Mouse (Mus musculus) liver, embryonic 14.5 days (tissue): ENCODE results near the gene Dstyk. TPM values are rescaled to one million over a fixed set of nuclear protein-coding genes. Genes with fewer than 3 reads are reported as not detected.

Source experiments
- ATAC-seq: fragments of 200-750 bp; cut with Nextera tagmentation; 2 replicates; pipeline ENCODE4 v1.8.0; 2017; ENCODE audit warnings: moderate number of reproducible peaks, mild to moderate bottlenecking, moderate library complexity; ENCODE audit not compliant: insufficient read depth
- DNase-seq, 3 experiments: peaks; one replicate each; pipeline ENCODE4 v3.0.0-alpha.2; 2012 to 2013; ENCODE audit warnings: low read depth in 3 of 3, low spot score in 3 of 3
- H3K27ac ChIP-seq: fragments of 300-500 bp; sonication (generic); 2 replicates; pipeline ENCODE4 v1.5.1; 2014; ENCODE audit warnings: moderate library complexity, mild to moderate bottlenecking, control low read depth, inconsistent platforms
- H3K27me3 ChIP-seq: fragments of 300-500 bp; sonication (generic); 2 replicates; pipeline ENCODE4 v1.6.1; 2014; ENCODE audit warnings: mild to moderate bottlenecking, low read length, moderate library complexity; ENCODE audit not compliant: control insufficient read depth, insufficient read depth
- H3K36me3 ChIP-seq: fragments of 300-500 bp; sonication (generic); replicated peaks from 2 replicates; pipeline ENCODE4 v1.6.1; 2014; ENCODE audit warnings: low read depth; ENCODE audit not compliant: control insufficient read depth, insufficient read depth
- H3K4me1 ChIP-seq, 2 experiments: fragments of 200-500 bp in 1 of 2; fragments of 300-500 bp in 1 of 2; sonication (generic) in 1 of 2; replicated peaks; 2 replicates each; pipeline ENCODE4 v1.6.1; 2012 to 2014; ENCODE audit warnings: antibody characterized with exemption in 1 of 2, inconsistent platforms in 1 of 2, low read length in 1 of 2; ENCODE audit not compliant: control insufficient read depth in 2 of 2, insufficient read depth in 2 of 2
- H3K4me2 ChIP-seq: fragments of 300-500 bp; sonication (generic); 2 replicates; pipeline ENCODE4 v1.6.1; 2014; ENCODE audit warnings: low read depth, mild to moderate bottlenecking, control low read depth, moderate library complexity
- H3K4me3 ChIP-seq, 2 experiments: fragments of 200-500 bp in 1 of 2; fragments of 300-500 bp in 1 of 2; sonication (generic) in 1 of 2; 2 replicates each; pipeline ENCODE4 v1.5.1; 2012 to 2014; ENCODE audit warnings: low read depth in 2 of 2, low read length in 2 of 2, mild to moderate bottlenecking in 2 of 2, control low read depth in 1 of 2, inconsistent platforms in 1 of 2, moderate library complexity in 1 of 2; ENCODE audit not compliant: insufficient read depth in 1 of 2
- H3K9ac ChIP-seq: fragments of 300-500 bp; sonication (generic); replicated peaks from 2 replicates; pipeline ENCODE4 v1.6.1; 2014; ENCODE audit warnings: mild to moderate bottlenecking, control low read depth, moderate library complexity
- H3K9me3 ChIP-seq: fragments of 300-500 bp; sonication (generic); 2 replicates; pipeline ENCODE4 v1.6.1; 2016; ENCODE audit warnings: low read length, mixed read lengths; ENCODE audit not compliant: control insufficient read depth
- CTCF ChIP-seq: IDR thresholded peaks from 2 replicates; pipeline ENCODE4 v1.5.1; 2016; ENCODE audit warnings: antibody characterized with exemption, low read depth, control low read depth
- EP300 ChIP-seq: IDR thresholded peaks from 2 replicates; pipeline ENCODE4 v1.6.1; 2016; ENCODE audit warnings: antibody characterized with exemption, low read depth
- WGBS: fragments of 180-500 bp; shearing (Covaris S2); extraction: QIAGEN DNeasy Blood & Tissue Kit; methylation state at CpG from one replicate; pipeline ENCODE4 v1.1.7; 2014; ENCODE audit not compliant: insufficient replicate concordance; 5-methylcytosine and 5-hydroxymethylcytosine counted together
- polyA plus RNA-seq, 2 experiments: library from polyadenylated mRNA; depleted of rRNA in 1 of 2; stranded (reverse) in 1 of 2; unstranded in 1 of 2; fragments of >200 nt; fragmentation: Nextera tagmentation in 1 of 2; extraction: Ambion mirVana in 1 of 2; gene quantifications; 2 replicates each; pipeline versions ENCODE4 v1.2.1 to v1.2.3; 2012 to 2014

The Dstyk gene
- polyA plus RNA-seq, 2 experiments, result 3.6 to 4.0 TPM

DNA sequence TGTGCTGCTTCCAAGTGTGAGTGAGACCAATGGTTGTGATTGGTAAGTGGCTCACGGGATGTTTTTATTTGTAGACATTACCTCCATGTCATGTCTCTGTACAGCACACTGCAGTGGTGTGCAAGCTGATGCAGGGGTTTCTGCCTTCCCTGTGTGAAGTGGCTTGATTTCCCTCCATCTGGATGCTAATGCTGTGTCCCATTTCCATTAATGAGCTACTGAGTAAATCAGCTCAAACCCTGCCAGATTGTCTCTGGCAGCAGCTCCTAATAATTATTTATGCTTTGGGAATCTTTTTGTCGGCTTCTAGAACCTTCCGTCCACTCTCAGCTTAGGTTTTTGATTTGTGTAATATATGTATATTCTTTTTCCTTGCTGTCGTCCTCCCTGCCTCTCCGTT lies 87.8 kb downstream of the Dstyk start:
- DNase-seq (no peak), ATAC-seq (no peak)
- Histone ChIP-seq H3K9ac (no peak overlapping the region), H3K27me3 (no peaks in the 10 kb centered on the region), H3K36me3 (peaks cover 48% of the 10 kb centered on the region), H3K4me3 (no peak overlapping the region), H3K4me2 (no peak overlapping the region), H3K9me3 (no peaks in the 10 kb centered on the region), H3K27ac (no peak overlapping the region), H3K4me1 (no peaks in the 10 kb centered on the region)
- WGBS, result 86% methylated on average over 5 of the region's 5 CpGs
- no peak for TF ChIP-seq EP300
- no peak for TF ChIP-seq CTCF

DNA sequence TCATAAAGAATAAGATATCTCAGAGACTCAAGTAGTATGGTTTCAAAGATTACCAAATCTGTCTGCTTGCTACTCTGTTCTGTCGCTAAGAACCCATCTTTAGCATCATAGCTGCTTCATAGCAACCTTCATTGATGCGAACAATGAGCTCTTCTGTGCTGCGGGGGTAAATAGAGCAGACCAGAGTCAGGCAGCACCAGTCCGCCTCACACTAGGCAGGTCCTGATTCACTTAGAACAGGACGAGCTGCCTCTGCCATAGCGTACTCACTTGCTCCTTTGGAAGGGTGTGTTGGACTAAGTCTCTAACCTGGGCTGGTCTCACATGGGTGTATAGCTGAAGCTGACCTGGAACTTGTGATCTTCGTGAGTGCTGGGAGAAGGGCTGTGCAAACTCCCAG lies 88.7 kb downstream of the Dstyk start, which contains the start of gene Tmem81:
Tmem81 (plus strand) TSS at position 173 of the 400 bp plus-strand sequence.
- DNase-seq (no peak), ATAC-seq (no peak)
- TF ChIP-seq CTCF (no peak), EP300 (no peak)
- no peaks in the 10 kb centered on the region for H3K4me1 ChIP-seq
- H3K27me3 ChIP-seq, result no peaks in the 10 kb centered on the region
- no peak within 1 kb of the TSS for H3K27ac ChIP-seq
- 87% methylated on average over 7 of the region's 7 CpGs for WGBS
- H3K36me3 ChIP-seq, result peaks cover 43% of the 10 kb centered on the region
- no peaks in the 10 kb centered on the region for H3K9me3 ChIP-seq
- H3K9ac ChIP-seq, result no peak within 1 kb of the TSS
- H3K4me3 ChIP-seq, result no peak within 1 kb of the TSS
- no peak within 1 kb of the TSS for H3K4me2 ChIP-seq

DNA sequence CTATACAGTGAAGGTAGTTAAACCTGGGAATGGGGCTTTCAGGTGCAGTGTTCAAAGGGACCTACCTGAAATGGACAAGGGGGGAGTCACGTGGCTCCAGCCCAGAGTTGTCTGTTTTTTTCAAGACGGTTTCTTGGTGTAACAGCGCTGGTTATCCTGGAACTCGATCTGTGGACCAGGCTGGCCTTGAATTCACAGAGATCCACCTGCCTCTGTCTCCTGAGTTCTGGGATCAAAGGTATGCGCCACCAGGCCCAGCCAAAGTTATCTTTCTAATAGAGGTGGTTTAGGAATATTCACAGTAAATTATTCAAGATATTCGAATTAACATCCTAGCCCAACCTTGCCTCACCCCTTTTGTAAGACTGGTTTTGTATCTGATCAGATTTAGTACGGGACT lies 89.3 kb downstream of the Dstyk start:
- DNase-seq (no peak), ATAC-seq (no peak)
- TF ChIP-seq EP300 (no peak), CTCF (no peak)
- Histone ChIP-seq H3K27me3 (no peaks in the 10 kb centered on the region), H3K36me3 (peaks cover 39% of the 10 kb centered on the region), H3K4me1 (no peaks in the 10 kb centered on the region), H3K4me3 (no peak overlapping the region), H3K9me3 (no peaks in the 10 kb centered on the region), H3K27ac (no peak overlapping the region), H3K4me2 (no peak overlapping the region), H3K9ac (no peak overlapping the region)
- 83% methylated on average over 7 of the region's 7 CpGs for WGBS

DNA sequence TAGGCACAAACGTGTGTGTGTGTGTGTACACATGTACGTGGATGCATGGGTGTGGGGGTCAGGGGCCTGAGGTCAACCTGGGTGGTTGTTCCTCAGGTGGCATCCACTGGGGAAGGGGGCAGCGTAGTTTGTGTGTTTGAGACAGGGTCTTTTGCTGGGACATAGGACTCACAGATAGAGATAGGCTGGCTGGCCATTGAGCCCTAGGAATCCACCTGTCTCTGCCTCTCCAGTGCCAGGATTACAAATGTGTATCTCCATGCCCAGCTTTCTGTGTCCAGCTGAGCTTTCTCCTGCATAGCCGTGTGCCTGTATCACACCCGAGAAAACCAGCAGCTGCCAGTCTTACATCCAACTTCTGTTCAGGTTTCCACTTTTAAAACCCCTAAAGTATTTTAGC lies 92.4 kb downstream of the Dstyk start:
- no peak overlapping the region for H3K27ac ChIP-seq
- H3K4me3 ChIP-seq, result no peak overlapping the region
- H3K4me1 ChIP-seq, result no peaks in the 10 kb centered on the region
- TF ChIP-seq CTCF, result no peak
- TF ChIP-seq EP300, result no peak
- 68% methylated on average over 5 of the region's 5 CpGs for WGBS
- H3K27me3 ChIP-seq, result no peaks in the 10 kb centered on the region
- no peak overlapping the region for H3K9ac ChIP-seq
- no peak overlapping the region for H3K4me2 ChIP-seq
- DNase-seq (no peak), ATAC-seq (no peak)
- no peaks in the 10 kb centered on the region for H3K9me3 ChIP-seq
- H3K36me3 ChIP-seq, result peaks cover 18% of the 10 kb centered on the region

DNA sequence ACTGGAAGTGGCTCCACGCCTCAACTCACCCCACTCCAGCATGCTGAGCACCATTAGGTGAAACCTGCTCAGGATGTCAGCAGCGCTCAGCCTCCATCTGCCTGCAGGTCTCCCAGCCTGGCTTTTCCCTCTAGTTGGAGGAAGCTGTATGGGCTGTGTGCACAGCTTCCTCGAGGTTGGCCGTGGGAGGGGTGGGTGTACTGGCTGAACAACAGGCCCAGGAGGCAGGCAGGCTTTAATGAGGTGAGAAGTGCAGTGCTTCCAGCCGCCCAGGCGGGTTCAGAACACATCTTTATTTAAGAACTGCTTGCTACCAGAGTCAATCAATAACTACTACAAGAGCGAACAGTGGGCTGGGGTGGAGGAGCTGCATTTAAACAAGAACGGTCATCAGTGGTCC lies 94.2 kb downstream of the Dstyk start:
- Histone ChIP-seq H3K4me3 (no peak overlapping the region), H3K36me3 (peaks cover 4% of the 10 kb centered on the region), H3K4me1 (no peaks in the 10 kb centered on the region), H3K9me3 (no peaks in the 10 kb centered on the region), H3K9ac (no peak overlapping the region), H3K27ac (no peak overlapping the region), H3K4me2 (no peak overlapping the region), H3K27me3 (no peaks in the 10 kb centered on the region)
- 45% methylated on average over 8 of the region's 8 CpGs for WGBS
- TF ChIP-seq EP300 (no peak), CTCF (no peak)
- DNase-seq, result no peak
- ATAC-seq, result no peak

DNA sequence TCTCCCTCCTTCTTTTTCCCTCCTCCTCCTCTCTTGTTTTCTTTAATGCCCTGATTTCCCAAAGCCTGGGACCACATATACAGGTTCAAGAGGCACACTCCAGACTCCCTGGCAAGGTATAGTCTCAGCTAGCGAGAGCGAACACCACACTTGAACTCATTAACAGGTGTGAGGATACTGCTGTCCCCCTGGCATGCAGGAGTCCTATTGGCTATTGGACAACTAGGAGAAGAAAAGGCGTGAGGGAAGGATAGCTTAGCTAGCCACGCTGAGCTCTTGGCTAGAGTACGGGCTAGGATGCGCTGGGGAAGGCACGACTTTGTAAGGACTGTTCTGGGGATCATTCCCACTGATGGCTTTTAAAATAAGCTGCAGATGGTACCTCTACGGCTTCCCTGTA lies 94.8 kb downstream of the Dstyk start:
- H3K4me2 ChIP-seq, result no peak overlapping the region
- DNase-seq, result no peak
- H3K27me3 ChIP-seq, result no peaks in the 10 kb centered on the region
- H3K4me3 ChIP-seq, result no peak overlapping the region
- ATAC-seq, result no peak
- peaks cover 3% of the 10 kb centered on the region for H3K36me3 ChIP-seq
- WGBS, result 63% methylated on average over 8 of the region's 8 CpGs
- H3K9ac ChIP-seq, result no peak overlapping the region
- TF ChIP-seq EP300, result no peak
- no peak for TF ChIP-seq CTCF
- no peaks in the 10 kb centered on the region for H3K9me3 ChIP-seq
- no peaks in the 10 kb centered on the region for H3K4me1 ChIP-seq
- no peak overlapping the region for H3K27ac ChIP-seq
